Mouse (Mus musculus): Measurements from ENCODE around the gene Slc7a10. TPM values are rescaled to one million over a fixed set of nuclear protein-coding genes. Genes with fewer than 3 reads are reported as not detected.
A peak's percentile ranks its signal among the peaks of the same experiment; 100 is the strongest.

Slc7a10 gene
- total RNA-seq (2014; fragmentation: Nextera tagmentation) (not detected in 2 replicates), total RNA-seq (2017) (not detected in 2 replicates)

DNA sequence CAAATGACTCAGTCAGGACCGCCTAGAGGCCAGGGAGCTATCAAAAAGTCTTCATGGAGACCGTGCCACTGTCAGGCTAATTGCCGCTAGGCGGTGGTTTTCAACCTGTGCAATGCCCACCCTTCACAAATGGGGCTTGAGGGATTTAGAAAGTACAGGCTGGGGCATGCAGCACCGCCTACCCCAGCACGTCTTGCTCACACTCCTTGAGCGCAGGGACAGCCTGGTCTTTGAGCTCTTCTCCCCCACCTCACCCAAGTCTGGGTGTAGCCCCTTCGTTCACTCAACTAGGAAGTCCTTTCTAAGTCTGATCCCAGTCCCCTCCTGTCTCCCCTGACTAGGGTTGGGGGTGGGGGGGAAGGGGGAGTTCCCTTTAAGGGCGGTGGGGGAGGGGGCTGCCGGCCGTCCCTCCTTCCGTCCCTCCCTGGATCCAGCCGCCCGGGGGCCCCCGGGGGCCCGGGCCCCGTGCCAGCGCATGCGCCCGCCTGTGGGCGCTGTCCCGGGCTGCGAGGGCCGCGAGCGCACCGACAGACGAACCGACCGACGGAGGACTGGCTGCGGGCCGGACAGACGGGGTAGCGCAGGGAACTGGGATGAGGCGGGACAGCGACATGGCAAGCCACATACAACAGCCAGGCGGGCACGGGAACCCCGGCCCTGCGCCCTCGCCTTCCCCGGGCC is at the start of gene Slc7a10:
Slc7a10 (plus strand) TSS at position 497 of the 681 bp plus-strand sequence.
- ATAC-seq (replicated peaks; ENCODE audit: low FRiP score, low TSS enrichment, poor library complexity, severe bottlenecking) = no peak

DNA sequence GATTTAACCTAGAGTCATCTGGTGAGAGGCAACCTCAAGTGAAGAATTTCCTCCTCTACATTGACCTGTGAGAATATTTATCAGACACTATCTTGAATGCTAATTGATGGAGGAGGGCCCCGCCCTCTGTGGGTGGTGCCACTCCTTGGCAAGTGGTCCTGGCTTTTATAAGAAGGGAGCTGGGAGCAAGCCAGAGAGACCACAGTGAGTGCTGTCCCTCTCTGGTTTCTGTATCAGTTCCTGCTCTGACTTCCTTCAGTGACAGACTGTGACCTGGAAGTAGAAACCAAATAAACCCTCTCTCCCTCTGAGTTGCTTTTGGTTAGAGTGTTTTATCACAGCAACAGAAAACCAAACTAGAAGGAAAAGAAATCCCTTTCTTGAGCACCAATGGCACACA is 48.7 kb upstream of the Slc7a10 start:
- no peak for ATAC-seq (replicated peaks; ENCODE audit: low FRiP score, low TSS enrichment, poor library complexity, severe bottlenecking)

DNA sequence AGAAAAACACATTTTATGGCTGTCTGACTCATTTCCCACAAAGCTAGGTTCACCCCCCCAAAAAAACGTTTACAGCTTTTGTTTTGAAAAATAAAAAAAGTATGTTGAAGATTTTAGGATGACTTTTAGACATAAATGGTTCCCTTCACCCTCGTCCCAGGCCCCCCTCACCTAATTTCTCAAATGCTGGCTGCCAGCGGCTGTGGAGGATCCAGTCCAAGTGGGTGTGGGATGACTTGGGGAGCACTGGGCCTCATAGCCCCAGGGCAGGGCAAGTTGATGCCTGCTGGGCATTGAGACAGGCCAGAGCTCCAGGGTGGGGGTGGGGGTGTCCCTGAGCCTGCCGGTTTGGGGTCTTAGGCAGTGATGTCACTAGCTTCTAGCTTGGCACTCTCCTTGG is 47.7 kb upstream of the Slc7a10 start:
- ATAC-seq (replicated peaks; ENCODE audit: low FRiP score, low TSS enrichment, poor library complexity, severe bottlenecking) = no peak

DNA sequence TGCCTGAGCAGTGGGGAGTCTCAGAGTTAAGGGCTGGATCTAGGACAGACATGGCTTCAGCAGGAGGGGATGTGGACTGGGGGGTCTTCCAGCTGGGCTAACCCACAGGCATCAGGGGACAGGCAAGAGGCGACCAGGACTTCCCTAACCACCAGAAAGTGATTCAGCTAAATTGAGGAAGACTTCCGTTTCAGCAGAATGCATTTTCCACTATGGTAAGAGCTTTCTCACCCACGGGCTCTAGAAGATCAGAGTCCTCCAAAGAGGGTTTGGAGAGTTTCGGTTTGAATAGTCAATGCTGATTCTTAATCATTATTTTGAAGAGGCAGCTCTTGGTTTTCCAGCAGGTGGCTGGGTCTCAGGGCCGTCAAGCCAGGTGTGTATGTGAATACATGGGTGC is 46.3 kb upstream of the Slc7a10 start:
- ATAC-seq (replicated peaks; ENCODE audit: low FRiP score, low TSS enrichment, poor library complexity, severe bottlenecking) = no peak

DNA sequence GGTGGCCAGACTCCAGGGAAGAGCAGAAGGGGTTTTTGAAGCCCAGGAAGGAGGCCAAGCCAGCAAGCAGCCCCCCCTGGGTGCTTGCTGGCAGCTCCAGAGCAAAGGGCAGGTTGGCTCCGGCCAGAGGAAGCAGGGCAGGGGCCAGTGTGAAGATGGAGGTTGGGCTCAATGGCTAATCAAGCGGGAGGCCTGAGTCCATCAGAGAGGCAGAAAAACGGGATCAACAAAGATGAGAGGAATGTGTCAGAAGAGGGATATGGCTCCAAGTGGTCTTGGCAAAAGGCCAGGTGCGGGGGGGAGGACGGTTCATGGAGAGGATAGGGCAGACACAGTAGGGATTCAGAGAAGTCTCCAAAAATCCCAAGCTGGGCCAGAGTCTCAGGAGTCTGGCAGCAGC is 44.7 kb upstream of the Slc7a10 start:
- no peak for ATAC-seq (replicated peaks; ENCODE audit: low FRiP score, low TSS enrichment, poor library complexity, severe bottlenecking)

DNA sequence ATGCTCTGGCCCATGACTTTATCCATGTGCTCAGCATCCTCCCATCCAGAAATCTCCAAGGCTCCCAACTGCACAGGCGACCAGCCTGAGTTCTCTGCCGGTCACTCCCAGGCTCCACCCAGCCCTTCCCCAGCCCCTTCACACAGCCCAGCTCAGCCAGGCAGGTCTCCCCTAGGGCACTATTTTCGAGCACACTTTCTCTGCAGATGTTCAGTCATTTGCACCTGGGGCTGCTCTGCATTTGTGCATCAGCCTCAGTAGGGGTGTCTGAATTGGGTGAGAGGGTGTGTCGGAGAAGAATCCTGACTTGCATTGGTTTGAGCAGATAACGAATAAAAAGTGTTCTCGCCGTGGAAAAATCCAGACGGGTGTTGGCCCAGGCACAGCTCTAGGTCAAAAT is 43.7 kb upstream of the Slc7a10 start:
- no peak for ATAC-seq (replicated peaks; ENCODE audit: low FRiP score, low TSS enrichment, poor library complexity, severe bottlenecking)

DNA sequence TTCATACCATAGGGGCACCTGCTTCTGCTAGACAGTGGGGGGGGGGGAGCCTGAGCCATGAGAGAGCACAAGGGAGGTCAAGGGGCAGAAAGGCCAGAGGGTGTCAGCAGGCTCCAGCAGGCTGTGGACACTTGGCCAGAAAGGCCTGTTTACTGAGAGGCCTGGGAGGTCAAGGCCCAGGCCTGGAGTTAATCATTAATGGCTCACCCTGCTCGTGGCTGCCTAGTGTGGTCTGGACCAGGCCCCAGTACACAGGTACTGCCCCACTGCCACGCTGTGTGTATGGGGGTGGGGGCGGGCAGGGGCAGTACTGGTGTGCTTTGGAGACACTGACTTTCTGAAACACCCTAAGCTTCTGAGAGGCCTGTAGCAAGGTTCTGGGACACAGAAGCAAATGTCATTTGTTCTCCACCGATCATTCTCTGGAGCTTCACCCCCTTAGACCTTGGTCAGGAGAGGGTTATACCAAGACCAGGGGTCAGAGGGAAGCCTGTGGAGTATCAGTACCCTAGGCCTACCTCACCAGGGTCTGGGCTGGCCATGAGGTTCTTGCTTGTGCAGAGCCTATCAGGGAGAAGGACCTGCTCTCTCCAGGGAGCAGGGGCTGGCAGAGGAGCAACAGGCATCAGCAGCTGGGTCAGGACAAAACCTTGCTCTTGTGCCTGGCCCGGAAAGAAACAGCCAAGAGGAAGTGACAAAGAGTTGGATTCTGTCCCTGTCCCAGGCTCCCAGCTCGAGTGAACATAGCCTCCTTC is 42.1 kb upstream of the Slc7a10 start:
- no peak for ATAC-seq (replicated peaks; ENCODE audit: low FRiP score, low TSS enrichment, poor library complexity, severe bottlenecking)

DNA sequence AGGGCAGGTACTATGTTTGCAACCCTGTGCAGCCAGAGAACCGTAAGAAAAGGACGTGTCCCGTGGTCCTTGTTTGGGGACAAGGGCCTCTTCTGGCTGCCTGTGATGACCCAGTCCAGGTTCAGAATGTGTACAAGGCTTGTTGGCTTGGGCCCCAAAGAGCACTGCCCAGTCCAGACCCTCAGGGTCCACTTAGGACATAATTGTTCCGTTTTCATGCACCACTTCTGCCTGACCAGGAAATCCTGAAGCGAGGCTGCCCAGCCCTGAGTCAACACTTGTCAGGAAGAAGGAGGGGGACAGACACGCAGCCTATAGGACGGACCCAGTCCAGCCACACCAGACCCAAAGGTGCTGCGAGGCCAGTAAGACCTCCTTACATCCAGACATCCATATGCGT is 41.1 kb upstream of the Slc7a10 start:
- ATAC-seq (replicated peaks; ENCODE audit: low FRiP score, low TSS enrichment, poor library complexity, severe bottlenecking) = no peak

DNA sequence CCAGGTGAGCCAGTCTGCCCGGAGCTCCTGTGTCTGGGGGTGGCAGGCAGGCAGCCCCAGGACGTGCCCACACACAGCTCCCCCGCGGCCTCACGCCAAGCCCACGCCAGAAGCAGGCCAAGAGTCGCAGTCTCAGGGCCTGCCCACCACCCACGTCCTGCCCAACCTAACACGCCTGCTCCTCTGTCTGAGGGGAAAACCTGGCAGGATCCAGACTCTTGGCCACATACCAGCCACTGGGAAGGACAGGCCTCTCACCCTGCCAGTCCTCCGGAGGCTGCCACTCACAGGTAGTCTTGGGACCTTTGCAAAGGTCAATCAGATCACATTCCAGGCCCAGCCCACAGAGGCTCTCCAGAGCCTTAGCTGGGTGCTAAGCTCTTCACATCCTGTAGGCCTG is 39.9 kb upstream of the Slc7a10 start:
- no peak for ATAC-seq (replicated peaks; ENCODE audit: low FRiP score, low TSS enrichment, poor library complexity, severe bottlenecking)

DNA sequence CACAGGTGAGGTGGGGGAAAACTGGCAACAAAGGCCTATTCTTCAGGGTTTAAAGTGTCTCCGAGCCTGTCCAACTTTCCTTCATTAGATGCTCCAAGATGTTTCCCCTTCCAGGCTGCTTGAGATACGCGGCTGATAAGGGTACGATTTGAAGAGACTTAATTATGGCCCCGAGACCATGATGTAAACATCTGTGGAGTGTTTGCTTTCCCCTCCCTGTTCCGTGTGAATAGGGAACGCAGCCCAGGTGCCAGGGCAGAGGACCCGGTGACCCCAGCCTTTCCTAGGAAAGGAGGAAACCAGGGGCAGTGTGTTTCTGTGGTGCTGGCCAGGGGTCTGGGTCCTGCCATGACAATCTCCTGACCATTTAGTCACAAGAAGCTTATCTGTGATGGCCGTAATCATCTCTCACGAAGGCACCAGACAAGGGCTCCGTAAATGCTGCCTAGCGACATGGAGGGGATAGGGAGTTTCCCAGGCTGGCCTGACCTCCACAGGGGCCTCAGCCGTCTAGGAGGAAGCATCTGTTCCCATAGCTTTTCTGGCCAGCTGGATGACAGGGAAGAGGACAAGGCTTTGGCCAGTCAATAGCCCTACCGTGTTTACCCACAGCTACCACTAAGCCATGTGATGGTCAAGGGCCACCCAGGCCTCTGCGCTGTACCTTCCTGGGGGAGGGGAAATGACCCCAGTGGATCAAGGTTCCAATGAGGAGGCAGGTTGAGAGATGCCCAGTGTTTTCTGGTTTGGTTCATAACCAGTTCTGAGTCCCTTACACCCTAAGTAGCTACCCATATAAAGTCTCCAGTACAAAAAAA is 36.4 kb upstream of the Slc7a10 start:
- ATAC-seq (replicated peaks; ENCODE audit: low FRiP score, low TSS enrichment, poor library complexity, severe bottlenecking) = no peak

DNA sequence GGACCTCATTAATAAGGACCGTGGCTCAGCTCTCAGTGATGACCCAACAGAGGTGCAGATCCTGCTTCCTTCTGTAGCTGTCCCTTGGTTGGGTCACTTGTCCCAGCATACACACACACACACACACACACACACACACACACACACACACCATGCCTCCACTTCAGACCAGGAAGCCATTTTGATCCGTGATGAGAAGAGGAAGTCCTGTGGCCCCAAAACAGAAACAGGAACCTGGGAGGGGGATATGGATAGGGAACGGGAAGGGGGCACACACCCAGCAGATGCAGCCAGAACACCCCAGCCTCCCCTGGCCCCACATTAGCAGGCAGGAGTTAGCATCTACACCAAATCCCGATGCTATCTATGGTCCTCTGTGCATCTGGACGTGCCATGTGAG is 35.3 kb upstream of the Slc7a10 start:
- no peak for ATAC-seq (replicated peaks; ENCODE audit: low FRiP score, low TSS enrichment, poor library complexity, severe bottlenecking)

DNA sequence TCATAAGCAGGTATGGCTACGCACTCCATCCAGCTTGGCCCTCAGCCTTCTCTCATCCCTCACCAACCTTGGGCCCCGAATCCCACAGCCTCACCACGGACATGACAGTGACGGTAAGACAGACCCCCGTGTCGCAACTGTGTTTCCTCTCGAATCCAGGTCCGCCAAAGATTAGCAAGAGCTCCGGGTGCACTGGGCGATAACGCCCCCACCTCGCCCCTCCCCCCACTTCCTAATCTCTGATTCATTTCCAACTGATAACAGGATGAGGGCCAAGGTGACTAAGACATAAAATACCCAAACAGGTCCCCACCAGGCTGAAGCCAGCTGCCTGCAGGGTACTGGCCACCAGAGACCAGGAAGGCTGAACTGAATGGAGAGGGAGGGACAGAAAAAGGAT is 31.7 kb upstream of the Slc7a10 start:
- ATAC-seq (replicated peaks; ENCODE audit: low FRiP score, low TSS enrichment, poor library complexity, severe bottlenecking) = 0 out of 2 replicates have a peak, but pooled peaks have one; percentile 29

DNA sequence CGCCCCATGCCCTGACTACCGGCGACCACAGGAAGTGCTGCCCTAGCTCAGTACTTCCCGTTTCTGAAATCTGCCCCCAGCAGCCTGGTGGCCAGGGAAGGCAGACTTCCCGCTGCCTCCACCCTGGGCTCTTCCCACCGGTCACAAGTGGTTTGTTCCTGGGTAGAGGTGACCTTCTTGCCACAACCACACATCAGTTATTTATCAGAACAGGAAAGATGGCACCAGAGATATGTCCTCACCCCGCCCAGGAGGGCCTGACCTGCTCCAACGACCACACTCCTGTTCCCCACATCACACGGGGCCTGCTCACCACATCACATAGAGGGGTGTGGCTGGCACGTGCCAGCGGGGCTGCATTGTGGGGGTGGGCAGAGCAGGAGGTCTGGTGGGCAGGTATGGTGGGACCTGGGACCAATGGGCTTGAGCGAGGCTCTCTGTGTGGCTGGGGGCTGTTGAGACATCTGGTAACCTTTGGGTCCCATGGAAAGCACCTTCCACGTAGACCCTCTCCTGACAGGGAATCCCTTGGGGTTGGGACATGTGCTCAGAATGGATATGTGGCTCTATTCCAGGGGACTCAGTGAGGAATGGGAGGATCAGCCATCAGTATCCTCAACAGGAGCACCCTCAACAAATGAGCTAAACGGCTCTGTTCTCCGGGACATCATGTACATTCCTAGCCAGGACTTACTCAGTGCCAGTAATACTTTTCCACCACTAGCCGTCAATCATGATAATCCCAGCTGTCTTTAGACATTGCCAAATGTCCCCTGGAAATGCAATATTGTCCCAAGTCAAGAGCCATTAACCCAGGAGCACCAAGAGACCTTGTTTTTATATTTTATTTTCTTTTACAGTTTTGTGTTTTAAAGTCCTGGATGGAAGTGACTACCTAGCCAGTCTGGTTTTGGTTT is 29.4 kb upstream of the Slc7a10 start:
- peak; percentile 43; the same call in 1 of the 2 replicates for ATAC-seq (replicated peaks; ENCODE audit: low FRiP score, low TSS enrichment, poor library complexity, severe bottlenecking)

DNA sequence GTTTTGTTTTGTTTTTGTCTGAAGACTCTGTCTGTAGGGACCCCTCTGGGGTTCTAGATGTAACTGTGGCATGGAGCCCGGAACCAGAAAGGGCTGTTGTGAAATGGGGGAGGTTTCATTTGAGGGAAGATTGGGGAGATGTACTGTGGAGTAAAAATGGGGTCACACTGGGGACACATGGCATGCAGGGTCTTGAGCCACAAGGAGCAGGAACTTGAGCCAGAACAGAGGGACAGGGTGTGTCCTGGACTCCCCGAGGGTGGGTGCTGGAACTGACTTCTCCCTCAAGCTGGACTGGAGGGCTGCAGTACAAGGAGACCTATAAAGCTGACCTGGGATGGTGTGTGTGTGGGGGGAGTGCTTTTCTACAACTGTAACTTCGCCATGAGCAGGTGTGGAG is 28.7 kb upstream of the Slc7a10 start:
- no peak for ATAC-seq (replicated peaks; ENCODE audit: low FRiP score, low TSS enrichment, poor library complexity, severe bottlenecking)

DNA sequence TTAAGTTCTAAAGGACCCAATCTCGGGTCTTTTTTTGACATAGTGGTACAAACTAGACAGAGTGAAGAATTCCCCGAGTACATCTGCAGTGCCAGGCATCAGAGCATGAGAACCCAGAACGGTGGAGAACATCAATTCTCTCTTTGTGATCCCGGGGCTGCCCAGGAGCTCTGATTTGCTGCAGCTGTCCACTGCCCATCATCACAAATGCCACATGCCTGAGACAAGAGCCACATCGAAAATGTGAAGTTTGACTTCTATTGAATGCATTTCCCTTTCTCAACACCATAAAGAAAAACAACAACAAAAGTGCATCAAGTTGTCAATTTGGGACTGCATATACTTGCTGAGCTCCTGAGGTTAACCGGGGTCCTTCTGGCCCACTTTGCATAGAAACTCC is 23.7 kb upstream of the Slc7a10 start:
- ATAC-seq (replicated peaks; ENCODE audit: low FRiP score, low TSS enrichment, poor library complexity, severe bottlenecking) = no peak

DNA sequence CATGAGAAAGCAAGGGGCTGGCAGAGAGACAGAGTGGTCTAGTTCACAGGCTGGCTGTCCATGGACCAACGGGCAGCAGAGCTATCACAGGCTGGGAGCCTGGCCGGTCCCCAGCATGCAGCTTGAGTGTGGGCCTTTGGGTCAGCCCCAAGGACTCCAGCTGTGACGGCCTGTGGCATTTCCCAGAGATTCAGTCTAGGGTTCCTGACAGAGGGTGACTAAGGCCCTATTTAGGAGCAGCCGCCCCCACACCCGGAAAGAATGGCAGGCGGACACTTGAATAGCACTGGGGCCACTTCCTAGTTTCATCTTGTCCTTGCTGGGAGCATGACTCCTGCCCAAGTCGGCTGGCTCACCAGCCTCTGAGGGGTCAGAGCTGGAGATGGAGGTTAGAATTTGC is 22.6 kb upstream of the Slc7a10 start:
- ATAC-seq (replicated peaks; ENCODE audit: low FRiP score, low TSS enrichment, poor library complexity, severe bottlenecking) = no peak

DNA sequence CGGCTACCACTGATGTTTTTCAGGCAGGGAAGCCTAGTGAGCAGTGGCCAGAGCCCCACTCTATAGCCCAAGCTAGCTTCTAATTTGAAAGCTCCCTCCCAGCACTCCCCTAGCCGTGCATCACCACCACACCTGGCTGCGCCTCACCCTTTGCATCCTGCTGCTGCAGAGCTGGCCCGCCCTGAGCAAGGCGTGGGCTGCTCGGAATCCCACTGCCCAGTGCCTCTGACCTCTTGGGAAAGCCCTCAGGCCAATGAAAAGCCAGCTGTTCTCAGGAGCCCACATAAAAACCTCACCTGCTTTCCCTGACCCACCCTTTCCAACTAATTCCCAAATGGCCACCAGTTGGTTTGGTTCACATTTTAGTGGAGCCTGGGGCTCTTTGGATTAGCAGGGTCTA is 22.1 kb upstream of the Slc7a10 start:
- ATAC-seq (replicated peaks; ENCODE audit: low FRiP score, low TSS enrichment, poor library complexity, severe bottlenecking) = no peak

DNA sequence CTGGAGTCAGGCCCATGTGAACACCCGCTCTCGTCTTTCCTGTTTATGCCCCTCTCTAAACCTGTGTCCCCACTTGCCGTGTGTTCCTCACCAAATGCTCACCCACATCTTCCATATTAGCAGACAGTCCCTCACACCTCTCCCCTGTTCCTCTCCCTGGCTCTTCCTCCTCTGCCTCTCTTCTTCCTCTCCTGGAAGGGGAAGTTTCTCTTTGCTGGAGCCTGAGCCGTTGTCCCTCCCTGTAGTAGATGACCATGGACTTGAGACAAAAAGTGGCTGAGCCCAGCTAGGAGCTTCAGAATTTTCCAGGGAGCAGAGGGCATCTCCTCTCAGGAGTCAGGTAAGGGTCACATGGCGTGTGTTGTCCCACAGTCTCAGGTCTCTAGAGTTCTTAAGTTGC is 19.2 kb upstream of the Slc7a10 start:
- ATAC-seq (replicated peaks; ENCODE audit: low FRiP score, low TSS enrichment, poor library complexity, severe bottlenecking) = no peak

DNA sequence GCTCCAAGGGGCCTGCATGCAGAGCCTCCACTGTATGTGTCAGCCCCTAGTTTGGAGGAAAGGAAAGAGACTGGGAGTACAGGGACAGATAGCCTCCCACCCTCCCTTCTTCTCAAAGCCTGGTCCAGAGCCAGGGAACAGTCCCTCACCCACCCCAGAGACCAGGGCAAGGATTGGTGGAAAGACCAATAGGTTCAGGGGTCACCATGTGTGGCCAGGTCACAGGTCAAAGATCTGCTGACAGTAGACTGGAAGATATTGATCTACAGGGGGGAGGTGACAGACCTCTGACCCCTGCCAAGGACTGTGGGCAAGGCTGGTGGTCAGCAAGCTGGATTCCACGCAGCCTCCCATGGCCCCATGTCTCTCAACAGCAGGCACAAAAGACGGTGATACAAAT is 18.3 kb upstream of the Slc7a10 start:
- no peak for ATAC-seq (replicated peaks; ENCODE audit: low FRiP score, low TSS enrichment, poor library complexity, severe bottlenecking)
